Mouse (Mus musculus) MEL (cell line): ENCODE data around the gene Tmem108. TPM values are rescaled to one million over a fixed set of nuclear protein-coding genes. Genes with fewer than 3 reads are reported as not detected.

ENCODE experiments used
- DNase-seq: peaks from one replicate; pipeline ENCODE4 v3.0.0; 2011; ENCODE audit warnings: low read depth, low spot score
- H3K27ac ChIP-seq: 2 replicates; pipeline ENCODE4 v1.5.1; 2012; ENCODE audit warnings: low read depth, mild to moderate bottlenecking, control low read depth, low read length, moderate library complexity; ENCODE audit not compliant: control insufficient read depth
- H3K27me3 ChIP-seq, 2 experiments: fragments of 150-350 bp in 1 of 2; sonication (generic) in 1 of 2; 2 replicates each; pipeline ENCODE4 v1.6.1; 2012; ENCODE audit warnings: low read length in 2 of 2, mild to moderate bottlenecking in 2 of 2, improper control_type of control experiment in 1 of 2, moderate library complexity in 1 of 2; ENCODE audit not compliant: insufficient read depth in 2 of 2, control insufficient read depth in 1 of 2
- H3K36me3 ChIP-seq, 2 experiments: 2 replicates each; pipeline ENCODE4 v1.6.1; 2012 to 2014; ENCODE audit warnings: low read length in 2 of 2, improper control_type of control experiment in 1 of 2, inconsistent platforms in 1 of 2, mild to moderate bottlenecking in 1 of 2; ENCODE audit not compliant: insufficient read depth in 2 of 2, control insufficient read depth in 1 of 2
- H3K4me1 ChIP-seq, 2 experiments: fragments of 150-350 bp in 1 of 2; sonication (generic) in 1 of 2; 2 replicates each; pipeline ENCODE4 v1.6.1; 2012; ENCODE audit warnings: low read length in 2 of 2, improper control_type of control experiment in 1 of 2, mild to moderate bottlenecking in 1 of 2; ENCODE audit not compliant: insufficient read depth in 2 of 2, control insufficient read depth in 1 of 2
- H3K4me3 ChIP-seq, 2 experiments: fragments of 150-350 bp in 1 of 2; sonication (generic) in 1 of 2; 2 replicates each; pipeline ENCODE4 v1.5.1; 2012; ENCODE audit warnings: low read depth in 2 of 2, low read length in 2 of 2, mild to moderate bottlenecking in 2 of 2, moderate library complexity in 2 of 2, control low read depth in 1 of 2, improper control_type of control experiment in 1 of 2; ENCODE audit not compliant: control insufficient read depth in 1 of 2, insufficient read depth in 1 of 2
- H3K79me2 ChIP-seq: 2 replicates; pipeline ENCODE4 v1.6.1; 2012; ENCODE audit warnings: mild to moderate bottlenecking, low read length, moderate library complexity; ENCODE audit not compliant: control insufficient read depth, poor library complexity, insufficient read depth
- H3K9ac ChIP-seq: 2 replicates; pipeline ENCODE4 v1.6.1; 2012; ENCODE audit warnings: low read depth, mild to moderate bottlenecking, control low read depth, low read length, moderate library complexity; ENCODE audit not compliant: control insufficient read depth, poor library complexity, severe bottlenecking
- H3K9me3 ChIP-seq: fragments of 150-350 bp; sonication (generic); replicated peaks from 2 replicates; pipeline ENCODE4 v1.6.1; 2012; ENCODE audit warnings: mild to moderate bottlenecking, low read length, improper control_type of control experiment, moderate library complexity; ENCODE audit not compliant: insufficient read depth
- CHD1 ChIP-seq: IDR thresholded peaks from 2 replicates; pipeline ENCODE4 v1.6.1; 2012; ENCODE audit warnings: low read depth, mild to moderate bottlenecking, inconsistent platforms, low read length, improper control_type of control experiment
- CTCF ChIP-seq, 3 experiments: IDR thresholded peaks in 2 of 3; conservative IDR thresholded peaks in 1 of 3; 2 replicates each; pipeline ENCODE4 v1.5.1; 2011 to 2012; ENCODE audit warnings: low read length in 3 of 3, low read depth in 2 of 3, mild to moderate bottlenecking in 2 of 3, improper control_type of control experiment in 1 of 3, inconsistent platforms in 1 of 3, mixed read lengths in 1 of 3, moderate library complexity in 1 of 3; ENCODE audit not compliant: control insufficient read depth in 1 of 3, insufficient read depth in 1 of 3, poor library complexity in 1 of 3, severe bottlenecking in 1 of 3
- E2F4 ChIP-seq: IDR thresholded peaks from 2 replicates; pipeline ENCODE4 v1.6.1; 2011; ENCODE audit warnings: low read depth, low read length, improper control_type of control experiment, borderline replicate concordance
- ELF1 ChIP-seq: IDR thresholded peaks from 2 replicates; pipeline ENCODE4 v1.6.1; 2014; ENCODE audit warnings: low read depth, mild to moderate bottlenecking, inconsistent platforms, low read length, improper control_type of control experiment, moderate library complexity
- EP300 ChIP-seq, 2 experiments: IDR thresholded peaks; 2 replicates each; pipeline ENCODE4 v1.6.1; 2011; ENCODE audit warnings: improper control_type of control experiment in 2 of 2, low read length in 2 of 2, low read depth in 1 of 2, mild to moderate bottlenecking in 1 of 2
- ETS1 ChIP-seq: IDR thresholded peaks from 2 replicates; pipeline ENCODE4 v1.6.1; 2012; ENCODE audit warnings: low read depth, mild to moderate bottlenecking, inconsistent platforms, low read length, improper control_type of control experiment, moderate library complexity
- JUND ChIP-seq: IDR thresholded peaks from 2 replicates; pipeline ENCODE4 v1.6.1; 2011; ENCODE audit warnings: low read depth, mild to moderate bottlenecking, improper control_type of control experiment, low read length
- KAT2A ChIP-seq: conservative IDR thresholded peaks from 2 replicates; pipeline ENCODE4 v1.6.1; 2012; ENCODE audit warnings: low read depth, low read length, improper control_type of control experiment, inconsistent platforms
- MAFK ChIP-seq: IDR thresholded peaks from 2 replicates; pipeline ENCODE4 v1.6.1; 2011; ENCODE audit warnings: low read depth, mild to moderate bottlenecking, low read length, improper control_type of control experiment, borderline replicate concordance
- MAX ChIP-seq: IDR thresholded peaks from 2 replicates; pipeline ENCODE4 v1.6.1; 2011; ENCODE audit warnings: low read length, improper control_type of control experiment
- MAZ ChIP-seq: IDR thresholded peaks from 2 replicates; pipeline ENCODE4 v1.6.1; 2012; ENCODE audit warnings: low read depth, mild to moderate bottlenecking, inconsistent platforms, low read length, improper control_type of control experiment
- MEF2A ChIP-seq: IDR thresholded peaks from 2 replicates; pipeline ENCODE4 v1.6.1; 2014; ENCODE audit warnings: low read depth, mild to moderate bottlenecking, inconsistent platforms, low read length, improper control_type of control experiment; ENCODE audit not compliant: poor library complexity, insufficient replicate concordance, severe bottlenecking; ENCODE audit errors: extremely low read depth
- MXI1 ChIP-seq: IDR thresholded peaks from 2 replicates; pipeline ENCODE4 v1.6.1; 2011; ENCODE audit warnings: mild to moderate bottlenecking, low read depth, low read length, improper control_type of control experiment
- MYB ChIP-seq: IDR thresholded peaks from 2 replicates; pipeline ENCODE4 v1.6.1; 2011; ENCODE audit warnings: mild to moderate bottlenecking, low read depth, low read length, improper control_type of control experiment
- MYC ChIP-seq: IDR thresholded peaks from 2 replicates; pipeline ENCODE4 v1.6.1; 2011; ENCODE audit warnings: low read depth, mild to moderate bottlenecking, low read length, improper control_type of control experiment, moderate library complexity
- NELFE ChIP-seq: IDR thresholded peaks from 2 replicates; pipeline ENCODE4 v1.6.1; 2011; ENCODE audit warnings: low read depth, low read length, improper control_type of control experiment
- NRF1 ChIP-seq: IDR thresholded peaks from 2 replicates; pipeline ENCODE4 v1.6.1; 2014; ENCODE audit warnings: low read depth, mild to moderate bottlenecking, inconsistent platforms, low read length, improper control_type of control experiment, moderate library complexity; ENCODE audit not compliant: poor library complexity, insufficient read depth, severe bottlenecking
- POLR2AphosphoS2 ChIP-seq: IDR thresholded peaks from 2 replicates; pipeline ENCODE4 v1.6.1; 2011; ENCODE audit warnings: low read length, improper control_type of control experiment
- RAD21 ChIP-seq: IDR thresholded peaks from 2 replicates; pipeline ENCODE4 v1.6.1; 2011; ENCODE audit warnings: mild to moderate bottlenecking, low read depth, low read length, improper control_type of control experiment
- RCOR1 ChIP-seq: IDR thresholded peaks from 2 replicates; pipeline ENCODE4 v1.6.1; 2012; ENCODE audit warnings: low read depth, mild to moderate bottlenecking, inconsistent platforms, low read length, improper control_type of control experiment
- SIN3A ChIP-seq: IDR thresholded peaks from 2 replicates; pipeline ENCODE4 v1.6.1; 2012; ENCODE audit warnings: low read length, improper control_type of control experiment, inconsistent platforms
- TBP ChIP-seq: IDR thresholded peaks from 2 replicates; pipeline ENCODE4 v1.8.0; 2011; ENCODE audit warnings: low read depth, low read length, improper control_type of control experiment
- TCF12 ChIP-seq: IDR thresholded peaks from 2 replicates; pipeline ENCODE4 v1.6.1; 2014; ENCODE audit warnings: low read depth, mild to moderate bottlenecking, inconsistent platforms, low read length, improper control_type of control experiment, moderate library complexity
- UBTF ChIP-seq: IDR thresholded peaks from 2 replicates; pipeline ENCODE4 v1.6.1; 2012; ENCODE audit warnings: low read depth, mild to moderate bottlenecking, inconsistent platforms, low read length, improper control_type of control experiment, moderate library complexity, borderline replicate concordance; ENCODE audit not compliant: insufficient read depth
- USF2 ChIP-seq, 2 experiments: IDR thresholded peaks; 2 replicates each; pipeline ENCODE4 v1.6.1; 2011 to 2012; ENCODE audit warnings: improper control_type of control experiment in 2 of 2, low read length in 2 of 2, borderline replicate concordance in 1 of 2, inconsistent platforms in 1 of 2, low read depth in 1 of 2, mild to moderate bottlenecking in 1 of 2; ENCODE audit not compliant: insufficient read depth in 1 of 2
- ZC3H11A ChIP-seq: IDR thresholded peaks from 2 replicates; pipeline ENCODE4 v1.6.1; 2012; ENCODE audit warnings: low read depth, mild to moderate bottlenecking, inconsistent platforms, low read length, improper control_type of control experiment
- ZMIZ1 ChIP-seq: IDR thresholded peaks from 2 replicates; pipeline ENCODE4 v1.6.1; 2012; ENCODE audit warnings: low read depth, mild to moderate bottlenecking, inconsistent platforms, low read length, improper control_type of control experiment, moderate library complexity
- polyA plus RNA-seq, 2 experiments: library from polyadenylated mRNA; stranded (reverse) in 1 of 2; unstranded in 1 of 2; fragments of >175 nt in 1 of 2; fragments of >200 nt in 1 of 2; gene quantifications; 2 replicates each; pipeline versions ENCODE4 v1.2.1 to v1.2.4; 2012; ENCODE audit warnings: low replicate concordance in 2 of 2, low read depth in 1 of 2; ENCODE audit not compliant: insufficient read length in 2 of 2, insufficient read depth in 1 of 2, missing spikeins in 1 of 2
- total RNA-seq: library from RNA; depleted of rRNA; stranded (reverse); fragments of 300-350 nt; gene quantifications from 2 replicates; pipeline ENCODE4 v1.2.3, GENCODE M21; 2012

The Tmem108 gene
- total and polyA plus RNA-seq, 3 experiments = not detected

DNA sequence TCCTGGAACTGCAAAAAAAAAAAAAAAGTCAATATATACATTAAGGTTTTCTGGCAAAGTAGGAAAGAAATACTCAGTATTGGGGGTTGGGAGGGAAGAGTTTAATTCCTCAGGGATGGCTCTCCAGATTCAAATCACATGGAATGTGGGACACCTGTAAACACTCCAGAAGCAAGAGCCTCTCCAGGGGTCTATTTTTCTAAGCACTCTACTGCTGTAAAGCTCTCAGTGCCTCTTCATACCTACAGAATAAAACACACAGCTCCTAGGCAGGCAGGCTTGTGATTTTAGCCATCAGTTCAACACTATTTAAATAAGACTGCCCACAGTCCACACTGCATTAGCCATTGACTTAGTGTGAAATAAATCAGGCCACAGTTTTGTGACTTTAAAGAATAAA is 53.8 kb downstream of the Tmem108 start:
- no peak overlapping the region for H3K27ac ChIP-seq
- no peak for DNase-seq
- H3K9ac ChIP-seq = no peak overlapping the region
- no peaks in the 10 kb centered on the region for H3K27me3 ChIP-seq
- no peaks in the 10 kb centered on the region for H3K36me3 ChIP-seq
- no peaks in the 10 kb centered on the region for H3K4me1 ChIP-seq
- TF ChIP-seq UBTF (no peak), MAZ (no peak), RCOR1 (no peak), SIN3A (no peak), ZC3H11A (no peak), RAD21 (no peak), TCF12 (no peak), MAX (no peak), MEF2A (no peak), ETS1 (no peak), POLR2AphosphoS2 (no peak), MYB (no peak), EP300 (IDR thresholded peaks at IDR 0.05; ENCODE audit: low read depth in 1 of 2, low read length in 2 of 2) (no peak)
- TF ChIP-seq, all 39 proteins: peak for 0
- no peaks in the 10 kb centered on the region for H3K9me3 ChIP-seq
- H3K4me3 ChIP-seq = no peak overlapping the region
- no peaks in the 10 kb centered on the region for H3K79me2 ChIP-seq

DNA sequence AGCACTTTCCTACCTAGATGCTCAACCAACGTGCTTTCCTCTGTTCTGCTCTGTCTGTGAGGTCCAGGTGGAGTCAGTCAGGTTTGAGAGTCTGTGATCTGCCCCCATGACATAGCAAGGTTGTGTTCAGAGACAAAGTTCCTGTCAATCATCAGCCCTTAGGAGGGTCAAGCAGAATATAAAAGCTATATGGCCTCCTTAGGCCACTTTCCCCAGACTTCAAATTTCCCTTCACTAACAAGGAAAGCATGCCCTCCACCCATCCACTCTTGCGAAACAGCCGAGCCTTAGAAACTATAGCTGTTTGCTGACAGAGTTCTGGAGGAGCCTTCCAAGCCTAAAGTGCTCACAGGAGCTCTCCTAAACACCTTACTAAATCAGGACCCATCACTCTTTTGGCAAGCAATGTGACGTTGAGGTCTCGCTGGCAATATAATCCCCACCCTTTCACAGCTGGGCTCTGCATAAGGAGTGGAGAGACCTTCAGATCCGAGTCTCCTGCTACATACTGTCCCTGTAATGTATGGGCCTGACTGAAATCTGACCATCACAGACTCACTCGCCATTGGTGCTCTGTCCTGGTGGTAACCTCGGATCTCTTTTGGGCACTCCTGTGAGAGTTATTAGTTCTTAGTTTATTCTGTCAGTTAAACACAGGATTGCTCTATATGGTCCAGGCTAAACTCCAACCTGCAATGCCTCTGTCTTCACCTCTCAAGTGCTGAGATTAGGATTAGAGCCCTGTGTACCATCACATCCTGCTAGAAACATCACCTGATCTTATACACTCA is 54.4 kb downstream of the Tmem108 start:
- Histone ChIP-seq H3K9ac (no peak overlapping the region), H3K27ac (no peak overlapping the region), H3K79me2 (no peaks in the 10 kb centered on the region), H3K9me3 (no peaks in the 10 kb centered on the region), H3K27me3 (no peaks in the 10 kb centered on the region), H3K4me1 (no peaks in the 10 kb centered on the region), H3K4me3 (no peak overlapping the region), H3K36me3 (no peaks in the 10 kb centered on the region)
- TF ChIP-seq NELFE = no peak
- no peak for TF ChIP-seq USF2 (IDR thresholded peaks at IDR 0.05; ENCODE audit: borderline replicate concordance in 1 of 2, insufficient read depth in 1 of 2, low read depth in 1 of 2, low read length in 2 of 2)
- no peak for TF ChIP-seq MAZ
- no peak for TF ChIP-seq CTCF (IDR thresholded peaks at IDR 0.05 in 2 of 3, conservative IDR thresholded peaks at IDR 0.05 in 1 of 3; ENCODE audit: control insufficient read depth in 1 of 3, insufficient read depth in 1 of 3, low read depth in 2 of 3, low read length in 3 of 3, poor library complexity in 1 of 3, severe bottlenecking in 1 of 3)
- TF ChIP-seq JUND = no peak
- no peak for TF ChIP-seq NRF1
- TF ChIP-seq RAD21 = no peak
- TF ChIP-seq MYC = no peak
- no peak for TF ChIP-seq MEF2A
- TF ChIP-seq E2F4 = no peak
- TF ChIP-seq MAFK = no peak
- no peak for TF ChIP-seq ZMIZ1
- no peak for TF ChIP-seq MXI1
- TF ChIP-seq TBP = no peak
- TF ChIP-seq TCF12 = no peak
- no peak for TF ChIP-seq CHD1
- no peak for TF ChIP-seq UBTF
- no peak for TF ChIP-seq KAT2A
- no peak for TF ChIP-seq ELF1
- no peak for DNase-seq
